Mouse (Mus musculus) stomach, embryonic 14.5 days (tissue): ENCODE measurements around the gene Zfpm1. TPM values are rescaled to one million over a fixed set of nuclear protein-coding genes. Genes with fewer than 3 reads are reported as not detected.

ENCODE experiments used
- ATAC-seq: fragments of 200-750 bp; cut with Nextera tagmentation; 2 replicates; pipeline ENCODE4 v1.8.0; 2017; ENCODE audit warnings: low read depth, moderate TSS enrichment; ENCODE audit not compliant: insufficient number of reproducible peaks, insufficient read depth, low FRiP score
- H3K27ac ChIP-seq: fragments of 300-500 bp; sonication (generic); 2 replicates; pipeline ENCODE4 v1.5.1; 2014; ENCODE audit warnings: mild to moderate bottlenecking, low read length, moderate library complexity, mixed read lengths
- H3K27me3 ChIP-seq: fragments of 300-500 bp; sonication (generic); 2 replicates; pipeline ENCODE4 v1.6.1; 2014; ENCODE audit warnings: low read length, control low read depth, mixed read lengths; ENCODE audit not compliant: control insufficient read depth, insufficient read depth
- H3K36me3 ChIP-seq: fragments of 300-500 bp; sonication (generic); 2 replicates; pipeline ENCODE4 v1.6.1; 2014; ENCODE audit warnings: mild to moderate bottlenecking, control low read depth, low read length, moderate library complexity, mixed read lengths; ENCODE audit not compliant: control insufficient read depth, insufficient read depth
- H3K4me1 ChIP-seq: fragments of 300-500 bp; sonication (generic); 2 replicates; pipeline ENCODE4 v1.6.1; 2014; ENCODE audit warnings: low read length, control low read depth, mixed read lengths; ENCODE audit not compliant: control insufficient read depth, insufficient read depth
- H3K4me2 ChIP-seq: fragments of 300-500 bp; sonication (generic); replicated peaks from 2 replicates; pipeline ENCODE4 v1.6.1; 2014; ENCODE audit warnings: low read depth, low read length, control low read depth
- H3K4me3 ChIP-seq: fragments of 300-500 bp; sonication (generic); 2 replicates; pipeline ENCODE4 v1.5.1; 2014; ENCODE audit warnings: low read depth, low read length, control low read depth
- H3K9ac ChIP-seq: fragments of 300-500 bp; sonication (generic); replicated peaks from 2 replicates; pipeline ENCODE4 v1.6.1; 2014; ENCODE audit warnings: low read depth, mild to moderate bottlenecking, control low read depth, low read length, moderate library complexity, mixed read lengths
- H3K9me3 ChIP-seq: fragments of 300-500 bp; sonication (generic); 2 replicates; pipeline ENCODE4 v1.6.1; 2016; ENCODE audit warnings: low read depth, low read length, control low read depth; ENCODE audit not compliant: control insufficient read depth
- WGBS: fragments of 180-500 bp; shearing (Covaris S2); extraction: QIAGEN DNeasy Blood & Tissue Kit; methylation state at CpG from one replicate; pipeline ENCODE4 v1.1.7; 2014; 5-methylcytosine and 5-hydroxymethylcytosine counted together
- polyA plus RNA-seq: library from polyadenylated mRNA; unstranded; fragments of >200 nt; fragmentation: Nextera tagmentation; extraction: Ambion mirVana; gene quantifications from 2 replicates; pipeline ENCODE4 v1.2.1, GENCODE M21; 2014

The Zfpm1 gene
- polyA plus RNA-seq, 1 experiment from 2014 or later, result 3.1 TPM

GRCm38 (mm10) chr8:122246257-122247211 is 35.4 kb upstream of the Zfpm1 start:
- no peaks in the 10 kb centered on the region for H3K36me3 ChIP-seq
- peaks cover 11% of the 10 kb centered on the region; the same call in 1 of the 2 replicates for H3K4me1 ChIP-seq
- H3K4me2 ChIP-seq, result no peak overlapping the region
- H3K9me3 ChIP-seq, result no peaks in the 10 kb centered on the region
- 39% methylated on average over 12 of the region's 12 CpGs for WGBS
- ATAC-seq, result no peak
- H3K27me3 ChIP-seq, result no peaks in the 10 kb centered on the region
- H3K4me3 ChIP-seq, result no peak overlapping the region
- H3K27ac ChIP-seq, result no peak overlapping the region
- no peak overlapping the region for H3K9ac ChIP-seq

DNA sequence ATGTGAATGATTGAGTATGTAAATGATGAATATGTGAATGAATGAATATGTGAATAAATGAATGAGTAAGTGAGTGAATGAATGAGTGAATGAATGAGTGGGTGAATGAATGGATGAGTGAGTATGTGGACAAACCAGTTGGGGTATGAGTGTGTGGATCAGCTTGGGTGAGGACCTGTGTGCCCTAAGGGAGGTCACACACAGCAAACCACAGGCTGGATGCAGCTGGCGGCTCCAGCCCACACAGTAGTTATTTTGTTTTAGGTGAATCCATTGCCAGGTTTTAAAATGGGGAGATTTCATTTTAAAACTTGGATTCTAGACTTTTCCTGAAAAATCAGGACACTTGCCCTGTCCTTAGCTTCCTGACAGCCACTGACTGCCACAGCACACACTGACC is 30.2 kb upstream of the Zfpm1 start:
- 78% methylated on average over 1 of the region's 1 CpGs for WGBS
- ATAC-seq, result no peak
- Histone ChIP-seq H3K36me3 (no peaks in the 10 kb centered on the region), H3K4me1 (0 out of 2 replicates have a peak, but pooled peaks cover 4% of the 10 kb centered on the region), H3K27me3 (no peaks in the 10 kb centered on the region), H3K9me3 (no peaks in the 10 kb centered on the region), H3K4me2 (no peak overlapping the region), H3K27ac (no peak overlapping the region), H3K9ac (no peak overlapping the region), H3K4me3 (no peak overlapping the region)

DNA sequence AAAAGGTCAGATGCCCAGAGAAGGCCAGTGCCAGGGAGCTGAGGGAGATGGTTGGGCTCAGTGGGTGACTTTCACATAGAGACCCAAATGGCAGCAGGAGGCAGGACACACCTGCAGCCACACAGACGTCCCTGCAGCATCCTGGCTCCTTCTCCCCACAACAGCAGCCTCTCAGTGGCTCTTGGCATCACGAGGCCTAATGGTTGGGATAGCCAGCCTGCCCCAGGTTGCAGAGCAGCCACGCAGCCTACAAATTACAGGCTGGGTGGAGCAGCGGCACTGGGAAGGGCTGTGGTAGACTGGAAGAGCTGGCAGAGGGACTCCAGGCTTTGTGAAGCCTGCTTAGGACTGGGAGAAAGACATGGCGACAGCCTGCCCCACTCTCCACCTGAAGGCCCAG is 29.6 kb upstream of the Zfpm1 start:
- Histone ChIP-seq H3K9me3 (no peaks in the 10 kb centered on the region), H3K4me2 (no peak overlapping the region), H3K9ac (no peak overlapping the region), H3K27ac (no peak overlapping the region), H3K27me3 (no peaks in the 10 kb centered on the region), H3K36me3 (no peaks in the 10 kb centered on the region), H3K4me1 (no peaks in the 10 kb centered on the region), H3K4me3 (no peak overlapping the region)
- ATAC-seq, result no peak
- 52% methylated on average over 5 of the region's 5 CpGs for WGBS

DNA sequence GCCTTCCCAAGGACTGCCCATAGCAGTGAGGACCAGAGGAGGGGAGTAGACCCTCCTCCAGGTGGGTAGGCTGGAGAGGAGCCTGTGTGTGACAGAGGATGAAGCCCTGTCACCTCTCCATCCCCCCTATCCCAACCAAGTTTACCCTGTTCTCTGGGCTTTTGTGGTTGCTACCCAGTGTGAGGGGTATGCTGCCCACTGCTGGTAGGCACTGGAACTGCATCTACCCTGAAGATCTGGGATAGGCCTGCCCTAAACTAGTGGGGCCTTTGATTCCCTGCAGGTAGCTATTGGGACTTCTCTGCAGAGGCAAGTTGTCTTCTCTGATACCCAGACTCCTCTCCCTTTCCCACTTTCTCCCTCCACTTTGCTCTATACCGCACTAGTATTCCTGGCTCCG is 22.6 kb upstream of the Zfpm1 start:
- Histone ChIP-seq H3K36me3 (no peaks in the 10 kb centered on the region), H3K27me3 (no peaks in the 10 kb centered on the region), H3K9ac (no peak overlapping the region), H3K4me2 (no peak overlapping the region), H3K4me3 (no peak overlapping the region), H3K9me3 (no peaks in the 10 kb centered on the region), H3K4me1 (no peaks in the 10 kb centered on the region), H3K27ac (no peak overlapping the region)
- ATAC-seq, result no peak
- WGBS, result 61% methylated on average over 2 of the region's 2 CpGs

DNA sequence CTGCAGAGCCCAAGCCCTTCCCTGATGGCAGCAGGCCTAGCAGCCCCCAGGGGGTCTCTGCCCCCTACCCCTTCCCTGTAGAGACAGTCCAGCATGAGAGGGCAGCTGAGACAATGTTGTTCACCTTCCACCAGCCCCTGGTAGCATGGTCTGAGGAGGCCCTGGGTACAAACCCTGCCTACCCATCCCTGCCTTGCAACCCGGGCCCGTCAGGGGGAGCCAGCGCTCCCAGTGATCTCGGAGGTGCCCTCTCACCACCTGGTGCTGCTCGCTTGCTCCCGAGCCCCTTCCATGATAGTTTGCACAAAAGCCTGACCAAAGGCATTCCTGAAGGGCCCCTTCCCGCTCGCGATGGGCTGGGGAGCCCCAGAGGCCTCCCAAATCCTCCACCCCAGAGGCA is 21.2 kb upstream of the Zfpm1 start:
- H3K36me3 ChIP-seq, result no peaks in the 10 kb centered on the region
- no peak for ATAC-seq
- H3K27ac ChIP-seq, result no peak overlapping the region
- H3K4me1 ChIP-seq, result no peaks in the 10 kb centered on the region
- H3K4me3 ChIP-seq, result no peak overlapping the region
- no peak overlapping the region for H3K4me2 ChIP-seq
- no peaks in the 10 kb centered on the region for H3K9me3 ChIP-seq
- no peaks in the 10 kb centered on the region for H3K27me3 ChIP-seq
- WGBS, result 61% methylated on average over 9 of the region's 9 CpGs
- H3K9ac ChIP-seq, result no peak overlapping the region

DNA sequence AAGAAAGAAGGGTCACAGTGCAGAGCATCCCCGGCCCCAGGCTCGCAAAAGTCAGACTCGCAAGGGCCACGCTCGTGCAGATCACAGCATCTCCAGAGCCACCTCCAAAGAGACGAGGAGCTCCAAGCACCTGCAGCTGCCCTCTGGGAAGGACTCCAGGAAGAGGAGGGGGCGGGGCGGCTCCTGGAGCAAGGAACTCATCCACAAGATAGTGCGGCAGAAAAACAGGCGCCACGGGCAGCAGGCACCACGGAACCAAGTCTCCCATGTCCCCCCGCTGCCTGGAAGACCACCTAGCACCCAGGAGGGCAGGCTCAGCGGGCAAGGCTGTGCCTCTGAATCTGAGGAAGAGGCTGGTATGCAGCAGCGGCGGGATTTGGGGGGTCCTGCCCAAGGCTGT is 19.1 kb upstream of the Zfpm1 start:
- no peaks in the 10 kb centered on the region for H3K36me3 ChIP-seq
- ATAC-seq, result no peak
- H3K9ac ChIP-seq, result no peak overlapping the region
- no peaks in the 10 kb centered on the region for H3K4me1 ChIP-seq
- H3K27ac ChIP-seq, result no peak overlapping the region
- H3K4me2 ChIP-seq, result no peak overlapping the region
- no peaks in the 10 kb centered on the region for H3K9me3 ChIP-seq
- no peaks in the 10 kb centered on the region for H3K27me3 ChIP-seq
- 71% methylated on average over 16 of the region's 16 CpGs for WGBS
- no peak overlapping the region for H3K4me3 ChIP-seq

DNA sequence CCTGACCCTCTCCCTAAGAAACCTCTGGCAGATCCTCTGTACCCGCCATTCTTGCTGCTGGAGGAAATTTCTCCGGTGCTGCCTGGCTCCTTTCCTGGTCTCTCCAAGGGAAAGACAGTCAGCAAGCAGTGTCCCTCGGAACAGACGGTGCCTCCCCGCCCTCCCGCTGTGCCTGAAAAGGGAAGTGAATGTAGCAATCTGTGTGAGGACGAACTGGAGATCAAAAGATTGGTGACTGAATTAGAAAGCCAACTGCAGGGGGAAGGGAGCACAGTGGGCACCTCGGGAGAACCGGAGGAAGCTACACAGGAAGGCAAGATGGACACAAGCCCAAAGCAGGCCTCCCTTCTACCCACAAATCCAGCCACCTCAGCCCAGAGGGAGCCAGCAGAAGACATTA is 17.7 kb upstream of the Zfpm1 start:
- Histone ChIP-seq H3K4me1 (0 out of 2 replicates have a peak, but pooled peaks cover 3% of the 10 kb centered on the region), H3K36me3 (no peaks in the 10 kb centered on the region), H3K9me3 (no peaks in the 10 kb centered on the region), H3K4me2 (no peak overlapping the region), H3K27ac (no peak overlapping the region), H3K4me3 (no peak overlapping the region), H3K9ac (no peak overlapping the region), H3K27me3 (no peaks in the 10 kb centered on the region)
- 46% methylated on average over 9 of the region's 9 CpGs for WGBS
- ATAC-seq, result no peak

- Histone ChIP-seq H3K4me1 (0 out of 2 replicates have a peak, but pooled peaks cover 3% of the 10 kb centered on the region), H3K27me3 (no peaks in the 10 kb centered on the region), H3K4me3 (no peak overlapping the region), H3K4me2 (no peak overlapping the region), H3K27ac (no peak overlapping the region), H3K9me3 (no peaks in the 10 kb centered on the region), H3K9ac (no peak overlapping the region), H3K36me3 (no peaks in the 10 kb centered on the region)
- WGBS, result 81% methylated on average over 8 of the region's 8 CpGs
- ATAC-seq, result no peak
Measured at GRCm38 (mm10) chr8:122265522-122265921, 16.4 kb upstream of the Zfpm1 start.
